Mouse (Mus musculus) hematopoietic stem cell, adult 5-6 weeks (primary cell): Measurements from ENCODE around the gene Gli2. TPM values are rescaled to one million over a fixed set of nuclear protein-coding genes. Genes with fewer than 3 reads are reported as not detected.

Experiments used
- ATAC-seq, 2 experiments: fragments of 125-278 bp in 1 of 2; replicated peaks in 1 of 2; 2 replicates each; pipeline ENCODE4 v1.8.0; 2016 to 2017; ENCODE audit warnings: inconsistent platforms in 2 of 2, mild to moderate bottlenecking in 2 of 2, moderate number of reproducible peaks in 2 of 2, low read depth in 1 of 2, moderate TSS enrichment in 1 of 2; ENCODE audit not compliant: low FRiP score in 2 of 2, poor library complexity in 2 of 2, severe bottlenecking in 2 of 2, insufficient read depth in 1 of 2, low TSS enrichment in 1 of 2
- total RNA-seq: library from RNA; stranded (forward); fragments of 172-1452, 232-1000 nt; gene quantifications from 2 replicates; pipeline ENCODE4 v1.2.3, GENCODE M21; 2017

Gli2 gene
- total RNA-seq, 1 experiment from 2014 or later = not detected

DNA sequence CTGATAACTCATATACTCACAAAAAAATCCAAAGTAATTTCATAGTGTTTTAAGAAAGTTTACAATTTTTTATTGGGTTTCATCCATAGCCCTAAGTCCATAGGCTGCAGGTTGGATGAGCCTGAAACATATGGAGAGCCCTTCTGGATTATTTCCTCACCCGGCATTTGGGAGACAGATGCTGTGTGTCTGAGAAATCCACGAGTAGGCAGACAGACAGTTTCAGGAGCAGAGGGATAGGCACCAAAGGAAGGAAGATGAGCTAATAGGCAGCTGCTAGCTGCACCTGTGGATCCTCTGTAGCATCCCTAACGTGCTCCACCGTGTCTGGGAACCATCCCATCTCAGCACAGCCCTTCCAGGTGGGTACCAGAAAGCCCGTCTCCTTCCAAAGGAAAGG, 251.3 kb downstream of the Gli2 start:
- ATAC-seq = no peak

DNA sequence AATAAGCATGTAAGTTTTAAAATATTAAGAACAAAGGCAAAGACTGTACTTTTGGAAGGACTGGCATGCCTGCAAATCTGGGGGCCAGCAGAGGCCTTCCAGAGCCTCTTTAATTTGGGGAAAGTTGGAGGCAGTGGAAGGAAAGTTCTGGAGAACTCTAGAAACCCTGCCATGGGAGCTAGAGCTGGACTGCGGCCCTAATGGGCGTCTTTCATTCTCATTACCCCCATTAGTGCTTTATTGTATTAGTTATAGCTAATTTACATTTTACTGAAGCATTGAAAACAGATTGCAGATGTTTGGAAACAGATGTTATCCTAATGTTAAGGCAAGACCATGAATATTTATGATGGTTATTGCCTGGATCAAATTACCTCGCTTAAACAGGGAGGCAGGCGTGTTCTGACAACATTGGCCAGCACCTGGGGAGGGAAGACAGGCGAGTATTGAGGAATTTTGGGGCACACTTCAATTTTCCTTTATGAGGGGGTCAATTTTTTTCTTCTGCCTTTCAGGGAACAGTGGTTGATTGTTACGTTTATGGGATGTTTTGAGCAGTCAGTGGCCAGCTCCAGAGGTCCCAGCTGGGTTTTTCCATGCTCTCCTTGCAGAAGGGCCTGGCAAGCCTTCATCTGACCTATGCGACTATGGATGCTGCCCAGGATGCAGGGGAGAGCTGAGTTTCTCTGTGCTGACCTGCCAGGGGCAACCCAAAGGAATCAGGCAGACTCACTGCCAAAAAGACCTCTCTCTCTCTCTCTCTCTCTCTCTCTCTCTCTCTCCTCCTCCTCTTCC, 253.9 kb downstream of the Gli2 start:
- ATAC-seq = no peak

DNA sequence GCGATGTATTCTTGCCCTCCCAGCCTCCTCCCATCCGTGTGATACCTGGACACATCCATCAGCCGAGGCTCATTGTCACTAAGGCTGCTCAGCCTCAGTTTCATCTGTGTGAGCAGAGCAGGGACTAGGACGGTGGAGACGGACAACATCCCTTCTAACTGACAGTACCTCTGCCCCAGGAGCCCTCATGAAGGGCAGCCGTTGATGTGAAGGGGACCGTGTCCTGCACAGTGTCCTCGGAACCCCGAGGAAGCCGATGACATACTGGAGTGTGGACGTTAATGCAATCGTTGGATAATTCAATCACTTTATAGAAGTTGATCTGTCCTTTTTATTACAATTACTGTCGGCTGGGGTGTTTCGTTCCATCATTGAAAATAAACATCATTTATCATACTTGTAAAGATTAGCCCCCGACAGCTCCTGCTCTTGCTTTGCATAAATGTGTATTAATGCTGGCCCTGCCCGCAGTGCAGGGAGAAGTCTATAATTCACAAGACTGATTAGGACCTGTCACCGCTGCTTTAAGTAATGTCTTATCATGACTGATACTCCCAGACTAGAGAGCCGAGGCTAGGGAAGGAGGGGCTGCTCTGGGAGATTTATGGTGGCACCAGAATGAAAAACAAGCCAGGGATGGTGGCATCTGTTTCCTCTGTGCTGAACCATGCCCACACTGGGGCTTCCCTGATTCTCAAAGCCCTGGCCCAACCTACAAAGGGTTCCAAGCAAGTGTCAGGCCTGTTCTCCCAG, 257.8 kb downstream of the Gli2 start:
- 0 out of 4 replicates have a peak, but pooled peaks of 1 of the 2 experiments have one; percentile 27 for ATAC-seq

DNA sequence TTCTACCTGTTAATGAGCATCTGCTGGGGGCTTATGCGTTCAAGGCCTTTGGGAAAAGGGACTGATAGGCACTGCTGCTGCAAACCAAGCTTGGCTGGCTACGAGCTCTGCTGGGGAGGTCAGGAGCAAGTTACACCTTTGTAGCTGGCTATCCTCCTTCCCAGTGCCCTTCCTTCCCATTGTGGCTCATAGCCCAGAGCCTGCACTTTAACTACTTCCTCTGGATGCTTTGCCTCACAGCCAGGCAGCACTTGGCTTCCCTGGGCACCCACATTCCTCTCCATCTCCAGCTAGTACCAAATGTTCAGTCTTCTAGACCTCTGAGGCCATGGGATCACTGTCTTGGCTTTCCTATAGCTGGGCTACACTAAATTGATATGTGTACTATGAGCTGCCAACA, 263.5 kb downstream of the Gli2 start:
- no peak for ATAC-seq

DNA sequence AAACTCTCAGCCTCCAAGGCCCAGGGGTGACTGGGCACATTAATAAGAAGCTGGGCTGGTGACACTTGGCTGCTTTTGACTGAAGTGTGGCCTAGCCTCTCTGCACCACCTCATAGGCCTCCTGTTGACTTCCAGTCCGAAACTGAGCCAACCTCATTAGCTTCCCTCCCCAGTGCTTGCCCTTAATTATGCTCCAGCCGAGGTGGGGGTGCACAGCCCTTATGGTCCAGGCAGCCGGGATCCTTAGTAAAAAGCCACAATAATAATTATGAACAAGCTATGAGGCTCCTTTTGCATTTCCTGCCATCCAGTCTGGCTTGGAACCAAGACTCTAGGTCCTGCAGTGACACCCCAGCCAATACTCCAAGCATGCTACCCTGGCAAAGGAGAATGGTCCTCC, 264.0 kb downstream of the Gli2 start:
- no peak for ATAC-seq

DNA sequence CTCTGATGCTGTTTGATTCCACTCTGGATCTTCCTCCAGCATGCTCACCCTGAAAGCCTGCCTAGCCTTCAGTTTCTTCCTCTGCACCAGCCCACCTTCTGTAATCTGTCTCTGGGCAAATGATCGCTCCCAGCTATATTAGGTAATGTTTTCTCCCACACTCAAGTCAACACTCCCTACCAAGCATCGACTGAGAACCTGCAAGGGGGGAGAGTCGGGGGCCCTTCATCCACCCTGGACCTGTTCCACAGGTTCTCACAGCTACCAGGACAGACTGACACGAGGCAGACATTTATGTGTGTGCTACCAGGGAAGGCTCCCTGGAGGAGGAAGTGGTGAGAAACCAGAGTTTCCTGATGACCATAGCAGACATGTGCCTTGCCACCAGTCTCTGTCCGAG, 264.6 kb downstream of the Gli2 start:
- 0 out of 4 replicates have a peak, but pooled peaks of 1 of the 2 experiments have one; percentile 18 for ATAC-seq

DNA sequence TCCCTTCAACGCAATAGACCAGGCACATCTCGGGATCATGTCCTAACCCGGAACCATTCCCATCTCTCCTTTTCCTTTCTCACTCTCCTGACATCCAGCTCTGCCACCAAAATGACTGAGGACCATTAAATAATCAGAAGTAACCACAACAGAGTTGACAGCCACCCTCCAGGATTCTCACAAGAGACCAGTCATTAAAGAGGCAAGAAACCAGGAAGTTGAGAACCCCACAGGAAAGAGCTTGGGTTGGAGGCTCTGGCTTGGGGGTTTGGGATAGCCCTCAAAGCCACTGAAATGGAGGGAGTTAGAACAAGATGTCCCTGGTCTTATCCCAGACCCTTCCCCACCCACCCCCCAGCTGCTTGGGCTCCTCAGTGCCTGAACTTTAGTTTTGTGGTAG, 265.9 kb downstream of the Gli2 start:
- ATAC-seq = peak in 1 of 2 experiments; percentile 62; a peak in 1 of 4 replicates
